Mouse (Mus musculus): ENCODE measurements at regions not wholly inside any gene's neighbourhood (a gene's known extent, or its start where the extent isn't known, plus 50 kb on each side); places are given as distances from the start of the nearest gene placed in this dataset.

DNA sequence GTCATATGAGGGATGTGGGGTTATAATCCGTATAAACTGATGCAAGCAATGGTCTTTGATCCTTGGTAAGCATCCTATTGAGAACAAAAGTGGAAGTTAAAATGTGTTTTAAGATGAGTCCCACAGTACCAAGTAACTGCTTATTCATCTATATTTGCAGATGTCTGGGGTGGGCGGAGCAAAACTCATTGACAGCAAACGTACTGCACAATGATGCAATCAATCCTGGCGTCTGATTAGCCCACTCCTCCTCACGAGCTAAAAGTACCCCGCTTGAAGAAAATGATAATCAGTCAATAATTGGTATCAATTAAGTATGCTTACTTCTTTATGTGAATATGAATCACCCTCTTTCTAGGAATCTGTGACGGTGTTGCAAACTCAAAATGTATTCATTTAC, 62.9 kb upstream of the Kitl start:
- TF ChIP-seq CTCF (IDR thresholded peaks at IDR 0.05; ENCODE audit: low read depth) (no peak), EP300 (IDR thresholded peaks at IDR 0.05; ENCODE audit: low read depth) (no peak)
